Mouse (Mus musculus) cerebellum, adult 8-10 months (tissue): ENCODE data around the gene Pknox2.

Source experiments
- DNase-seq: peaks from one replicate; pipeline ENCODE4 v3.0.0; 2022

Pknox2 gene

GRCm38 (mm10) chr9:36933813-36934493 is 213.3 kb downstream of the Pknox2 start:
- peak; percentile 51 for DNase-seq

DNA sequence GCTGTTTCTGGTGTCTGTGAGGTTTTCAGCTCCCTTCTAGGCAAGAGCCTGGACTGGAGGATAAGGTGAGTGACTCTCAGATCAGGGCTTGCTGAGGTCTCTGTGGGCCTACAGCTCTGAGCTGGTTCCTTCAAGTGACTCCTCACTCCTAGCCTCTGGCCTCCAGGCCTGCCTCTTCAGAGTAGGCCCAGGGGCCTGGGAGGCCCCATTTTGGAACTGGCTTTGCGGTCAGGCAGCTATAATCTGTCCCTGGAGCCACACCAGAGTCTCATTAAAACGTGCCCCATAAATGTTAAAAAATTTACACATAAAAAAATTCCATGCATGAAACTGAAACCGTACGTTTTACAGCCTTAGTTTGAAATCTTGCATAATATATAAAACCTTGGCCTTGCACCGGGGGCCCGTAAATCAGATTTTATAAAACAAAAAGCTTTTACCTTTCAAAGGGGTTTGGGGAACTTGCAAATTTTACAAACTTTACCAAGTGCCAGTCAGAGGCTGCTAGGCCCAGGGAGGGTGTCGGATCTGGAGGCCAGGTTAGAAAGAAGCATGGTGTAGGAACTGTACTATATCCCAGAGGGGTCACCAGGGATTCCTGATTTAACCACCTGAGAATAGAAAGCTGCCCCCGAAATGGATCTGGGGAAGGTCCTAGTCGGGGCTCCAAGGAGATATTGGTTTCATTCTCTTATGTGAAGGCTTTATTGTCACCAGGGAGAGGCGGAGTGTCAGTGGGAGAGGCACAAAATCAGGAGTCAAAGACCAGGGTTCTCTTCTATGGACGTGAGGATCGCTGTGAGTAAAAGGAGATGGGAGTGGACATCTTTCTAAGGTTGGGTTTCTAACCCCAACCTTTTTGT is 214.0 kb downstream of the Pknox2 start:
- no peak for DNase-seq

- DNase-seq = no peak
Observed at GRCm38 (mm10) chr9:36931657-36932056, 215.6 kb downstream of the Pknox2 start.

- no peak for DNase-seq
Observed at GRCm38 (mm10) chr9:36923753-36924152, 223.5 kb downstream of the Pknox2 start.

DNA sequence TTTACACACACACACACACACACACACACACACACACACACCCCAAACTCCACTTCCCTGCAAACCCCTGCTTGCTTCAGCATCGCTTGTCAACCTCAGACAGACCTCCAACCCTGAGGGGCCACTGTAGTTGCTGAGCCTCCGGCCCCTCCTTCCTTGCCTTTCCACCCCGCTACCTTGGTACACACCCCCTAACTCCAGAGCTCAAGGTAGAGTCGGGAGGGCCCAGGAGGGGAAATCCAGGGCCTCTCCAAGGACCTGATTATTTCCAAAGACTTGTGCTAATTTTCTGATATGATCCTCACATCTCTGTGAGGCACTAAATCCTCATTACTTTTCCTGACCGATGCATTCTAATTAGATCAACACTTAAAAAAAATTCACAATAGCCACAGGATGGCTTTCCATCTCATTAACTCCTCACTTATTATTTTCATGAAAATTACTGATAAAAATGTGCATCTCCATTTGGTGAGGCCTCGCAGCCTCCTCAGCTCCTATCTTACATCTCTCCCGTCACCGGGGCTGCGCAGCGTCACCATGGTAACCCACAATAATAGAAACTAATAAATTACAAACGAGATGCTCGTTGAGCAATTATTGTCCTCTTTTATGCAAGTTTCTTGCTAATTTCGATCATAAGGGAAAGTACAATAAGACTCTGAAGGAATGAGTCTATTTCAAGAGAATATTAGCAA is 225.3 kb downstream of the Pknox2 start:
- DNase-seq = no peak

GRCm38 (mm10) chr9:36919472-36919871 is 227.7 kb downstream of the Pknox2 start:
- DNase-seq = no peak

DNA sequence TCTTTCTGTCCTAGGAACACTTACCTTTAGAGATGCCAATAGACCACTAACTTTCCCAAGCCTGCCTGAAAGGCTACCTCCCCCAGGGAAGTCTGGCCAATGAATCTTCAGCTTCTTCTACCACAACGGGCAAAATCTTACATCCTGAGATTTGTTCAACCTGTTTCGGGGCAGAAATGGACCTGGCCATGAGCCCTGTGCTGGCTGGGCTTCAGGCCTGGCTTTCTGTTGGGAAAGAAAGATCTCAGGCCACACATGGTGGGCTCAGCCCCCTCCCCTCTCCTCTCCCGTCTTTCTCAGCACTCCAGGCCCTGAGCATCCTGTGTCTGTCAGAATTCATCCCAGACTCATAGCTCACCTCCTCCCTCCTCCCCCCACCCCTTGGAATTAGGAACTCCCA is 228.6 kb downstream of the Pknox2 start:
- no peak for DNase-seq

GRCm38 (mm10) chr9:36916915-36917314 is 230.3 kb downstream of the Pknox2 start:
- no peak for DNase-seq

DNA sequence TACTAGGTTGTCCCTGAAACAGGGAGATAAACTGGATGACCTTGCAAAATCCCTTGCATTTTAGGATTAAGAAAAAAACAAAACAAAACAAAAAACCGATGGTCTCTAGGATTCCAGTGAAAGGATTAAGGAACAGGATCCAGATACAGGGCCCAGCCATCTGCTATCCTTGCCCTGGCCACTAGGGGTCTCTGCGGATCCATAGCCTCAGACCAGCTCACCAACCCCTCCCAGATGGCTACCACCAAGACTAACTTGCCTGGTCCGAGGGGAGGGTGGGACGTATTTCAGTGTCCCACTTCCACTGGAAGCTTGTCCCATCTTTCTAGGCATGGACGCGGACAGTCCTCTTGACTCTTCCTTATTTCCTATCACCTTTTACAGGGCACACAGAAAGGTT is 230.8 kb downstream of the Pknox2 start:
- peak; percentile 80 for DNase-seq

DNA sequence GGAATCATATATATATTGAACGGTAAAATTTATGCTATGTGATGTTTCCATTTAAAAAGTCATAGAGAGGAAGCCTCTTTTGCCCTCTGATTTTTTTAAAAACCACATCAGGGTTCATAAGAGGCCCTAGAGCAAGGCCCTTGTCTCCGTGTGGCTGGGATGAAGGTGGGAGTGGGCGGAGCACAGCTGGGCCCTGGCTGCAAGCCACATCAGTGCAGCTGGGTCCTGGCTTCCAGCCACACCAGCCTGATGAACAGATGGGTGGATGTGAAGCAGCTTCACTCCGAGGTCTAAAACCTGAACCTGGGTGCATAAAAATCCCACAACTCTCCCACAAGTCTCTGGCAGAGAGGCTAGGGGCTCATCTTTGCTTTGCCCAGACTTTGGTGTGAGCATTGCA is 241.8 kb downstream of the Pknox2 start:
- DNase-seq = no peak

GRCm38 (mm10) chr9:36900464-36900863 is 246.7 kb downstream of the Pknox2 start:
- DNase-seq = no peak

- no peak for DNase-seq
Observed at GRCm38 (mm10) chr9:36898560-36898959, 248.6 kb downstream of the Pknox2 start.

DNA sequence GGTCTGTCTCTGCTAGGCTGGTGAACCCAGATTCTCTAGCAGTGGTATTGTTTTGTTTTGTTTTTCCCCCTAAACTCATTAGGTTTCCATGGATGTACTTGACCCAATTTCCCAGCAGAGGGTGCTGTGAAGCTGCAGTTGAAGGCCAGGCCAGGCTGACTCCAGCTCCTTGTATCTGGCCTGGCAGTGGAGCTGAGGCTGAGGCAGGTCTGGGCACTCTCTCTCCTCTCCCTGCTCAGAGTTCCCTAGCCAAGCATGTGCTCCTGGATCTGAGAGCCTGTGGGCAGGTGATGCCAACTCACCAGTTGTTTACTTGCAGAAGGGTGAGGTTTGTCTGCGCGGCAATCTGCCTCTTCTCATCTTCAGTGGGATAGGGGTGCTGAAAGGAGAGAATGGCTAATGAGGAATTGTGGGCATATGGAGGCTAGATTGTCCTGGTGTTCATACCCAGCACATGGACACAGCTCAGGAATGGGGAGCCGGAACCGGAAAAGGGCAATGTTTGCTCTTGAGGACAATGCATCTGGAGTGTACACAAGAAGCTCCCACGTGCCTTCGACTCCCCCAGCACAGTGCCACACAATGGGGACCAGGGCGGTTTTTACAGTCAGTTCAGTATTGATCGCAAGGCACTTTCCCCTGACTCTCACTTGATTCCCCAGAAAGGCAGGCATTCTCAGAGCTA is 252.1 kb downstream of the Pknox2 start:
- DNase-seq = peak; percentile 82

DNA sequence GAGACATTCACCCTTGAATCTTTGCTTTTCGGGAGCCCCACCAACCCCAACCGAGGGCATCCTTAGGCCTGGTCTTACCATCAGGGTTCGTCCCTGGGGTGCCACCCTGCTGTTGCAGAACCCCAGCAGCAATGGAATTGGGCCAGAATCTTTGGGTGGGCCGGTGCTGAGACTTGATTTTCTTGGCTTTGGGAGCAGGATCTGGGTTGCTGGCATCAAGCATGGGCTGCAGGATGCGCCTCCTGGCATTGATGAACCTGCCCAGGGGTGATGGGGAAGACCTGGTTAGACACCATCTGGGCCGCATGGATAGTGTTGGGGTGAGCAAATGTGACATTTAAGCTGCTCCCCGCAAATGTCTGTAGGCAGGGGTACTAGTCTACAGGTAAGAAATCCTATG is 253.0 kb downstream of the Pknox2 start:
- DNase-seq = no peak

DNA sequence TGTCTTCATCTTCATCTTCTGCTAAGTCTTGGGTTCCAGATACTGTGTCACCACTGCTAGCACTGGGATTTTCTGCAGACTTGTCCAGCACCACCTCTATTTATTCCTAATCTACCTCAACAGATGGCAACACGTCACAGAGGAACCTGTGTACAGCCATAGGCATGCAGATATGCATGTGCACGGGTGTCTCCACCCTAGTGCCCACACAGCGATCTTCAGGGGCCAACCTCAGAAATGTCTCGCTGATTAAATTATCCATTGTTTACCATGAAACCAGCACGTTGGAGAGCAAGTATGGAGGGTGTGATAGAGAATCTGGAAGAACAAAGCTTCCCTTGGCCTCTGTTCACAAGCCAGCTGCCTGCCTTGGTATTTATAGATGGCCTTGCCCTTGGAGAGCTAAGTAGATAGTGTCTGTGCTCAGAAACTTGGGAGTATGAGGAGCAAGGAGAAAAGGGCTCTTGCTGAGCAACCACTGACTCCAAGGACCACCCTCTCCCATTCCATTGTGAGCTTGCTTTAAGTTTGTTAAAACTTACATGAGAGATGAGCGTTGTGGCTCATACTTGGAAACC is 253.7 kb downstream of the Pknox2 start:
- DNase-seq = no peak

GRCm38 (mm10) chr9:36890552-36890951 is 256.7 kb downstream of the Pknox2 start:
- DNase-seq = peak; percentile 52

DNA sequence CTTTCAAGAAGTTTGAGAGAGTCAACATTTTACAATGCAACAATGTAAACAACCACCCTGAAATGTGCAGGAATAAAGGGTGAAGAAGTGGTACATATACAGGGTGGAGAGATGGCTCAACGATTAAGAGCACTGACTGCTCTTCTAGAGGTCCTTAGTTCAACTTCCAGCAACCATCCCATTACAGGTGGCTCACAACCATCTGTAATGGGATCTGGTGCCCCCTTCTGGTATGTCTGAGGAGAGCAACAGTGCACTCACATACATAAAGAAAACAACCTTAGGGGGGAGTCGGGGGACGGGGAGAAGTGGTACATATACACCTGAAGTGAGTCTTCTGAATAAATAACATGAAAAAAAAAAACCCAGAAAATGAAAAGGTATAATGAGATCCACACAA is 262.0 kb downstream of the Pknox2 start:
- peak; percentile 53 for DNase-seq

- DNase-seq = no peak
Observed at GRCm38 (mm10) chr9:36883569-36883968, 263.6 kb downstream of the Pknox2 start.

DNA sequence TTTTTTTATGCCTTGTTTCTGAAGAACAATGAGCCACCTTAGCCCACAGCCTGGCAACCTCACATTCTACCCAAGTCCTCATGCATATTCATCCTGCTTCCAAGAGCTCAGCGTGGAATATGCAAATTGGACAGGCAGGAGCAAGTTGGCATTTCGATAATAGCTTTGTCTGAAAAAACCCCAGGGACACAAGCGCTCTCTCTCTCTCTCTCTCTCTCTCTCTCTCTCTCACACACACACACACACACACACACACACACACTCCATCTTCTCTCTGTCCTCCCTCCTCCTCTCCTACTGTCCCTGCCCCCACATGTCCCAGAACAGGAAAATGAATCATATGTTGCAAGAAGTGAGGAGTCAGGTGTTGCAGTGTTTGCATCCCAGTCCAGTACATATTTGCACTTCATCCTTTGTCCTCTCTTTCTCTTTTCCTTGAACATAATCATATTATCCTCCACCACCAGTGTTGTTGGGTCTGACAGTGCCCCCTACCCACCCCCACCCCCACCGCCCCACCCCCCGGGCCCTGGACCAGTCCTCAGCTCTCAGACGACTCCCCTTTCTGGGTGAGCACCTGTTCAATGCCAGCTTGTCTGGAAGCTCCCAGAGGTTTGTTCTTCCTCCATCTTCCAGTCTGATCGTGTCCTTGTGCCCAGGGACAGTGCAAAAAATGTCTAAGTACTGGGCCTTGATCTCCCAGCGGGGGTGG is 265.0 kb downstream of the Pknox2 start:
- no peak for DNase-seq

GRCm38 (mm10) chr9:36881615-36882014 is 265.6 kb downstream of the Pknox2 start:
- no peak for DNase-seq

DNA sequence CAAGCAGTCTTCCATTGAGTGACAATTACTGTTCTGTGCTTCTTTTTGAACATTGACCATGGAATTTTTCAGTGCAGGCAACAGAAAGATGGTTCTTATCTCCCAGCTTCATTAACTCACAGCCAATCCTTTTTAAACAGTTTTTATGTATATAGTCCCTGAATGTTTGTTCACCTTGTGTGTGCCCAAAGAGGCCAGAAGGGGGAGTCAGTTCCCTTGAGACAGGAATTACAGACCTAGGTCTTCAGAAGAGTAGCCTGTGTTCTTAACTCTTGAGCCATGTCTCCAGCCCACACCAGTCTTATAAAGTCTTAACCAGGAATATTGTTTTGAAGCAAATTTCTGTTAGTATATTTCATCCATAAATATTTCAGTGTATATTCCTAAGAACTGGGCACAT is 270.4 kb downstream of the Pknox2 start:
- DNase-seq = no peak

- DNase-seq = no peak
Observed at GRCm38 (mm10) chr9:36876313-36876712, 270.9 kb downstream of the Pknox2 start.
